In the genomic region with DNA sequence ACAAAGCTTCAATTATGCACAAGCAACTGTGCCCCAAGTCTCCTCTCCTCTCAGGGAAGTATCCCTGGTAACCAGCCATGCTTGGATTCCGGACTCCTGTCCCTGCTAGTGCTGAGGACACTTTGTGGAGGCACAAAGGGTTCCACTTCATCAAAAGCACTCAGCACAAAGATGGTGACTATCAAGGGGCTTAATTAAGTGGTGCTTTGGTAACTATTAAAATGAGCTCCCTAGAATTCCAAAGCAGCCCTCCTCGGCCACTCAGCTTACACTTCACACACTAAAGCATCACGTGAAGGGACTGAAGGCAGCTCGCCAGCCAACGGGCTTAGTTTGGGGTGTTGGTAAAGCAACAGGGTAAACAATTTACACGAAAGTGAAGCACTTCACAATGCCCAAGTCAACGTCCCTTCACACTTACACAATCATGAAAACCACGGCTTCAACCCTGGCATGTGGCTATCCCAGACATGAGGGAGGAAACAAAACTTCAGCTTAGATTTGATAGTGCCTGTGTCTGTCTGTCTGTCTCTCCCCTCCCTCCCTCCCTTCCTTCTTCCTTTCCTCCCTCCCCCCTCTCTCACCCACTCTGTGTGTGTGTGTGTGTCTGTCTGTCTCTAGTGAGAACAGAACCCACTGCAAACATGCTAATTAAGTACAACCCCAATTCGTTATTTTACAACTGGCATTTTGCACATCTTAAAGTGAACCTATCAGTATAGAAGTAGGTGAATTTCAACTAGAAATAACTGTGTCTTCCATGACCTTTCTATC, we compare ENCODE assay signal across 8 mouse cellular contexts. TPM values are rescaled to one million over a fixed set of nuclear protein-coding genes. Genes with fewer than 3 reads are reported as not detected.
DNase-seq lines count a peak whose midpoint lies in the region; ATAC-seq lines count a peak whose summit lies in the region.

No protein-coding gene starts in this region.

- H3K27me3 ChIP-seq in embryonic facial prominence, embryonic 11.5 days (ENCODE audit: control insufficient read depth, insufficient read depth, low read length), result no peaks in the 10 kb centered on the region

- ATAC-seq in embryonic facial prominence, embryonic 11.5 days (replicated peaks; ENCODE audit: insufficient number of reproducible peaks, low FRiP score, low TSS enrichment, low read depth), result 0 out of 2 replicates have a peak, but pooled peaks have one; percentile 56
- ATAC-seq in inflammation-experienced regulatory T-cells, adult 6 months, result peak; percentile 67

- DNase-seq in heart, postnatal 4 days, result peak; percentile 13
- no peak for DNase-seq in heart, adult 8-10 months (ENCODE audit: low spot score)
- DNase-seq in embryonic facial prominence, embryonic 11.5 days (ENCODE audit: low spot score), result peak; percentile 36
- peak; percentile 78 for DNase-seq in naive thymus-derived CD4-positive, alpha-beta T cell, adult 2 months (ENCODE audit: low read depth)
- DNase-seq in urinary bladder, postnatal 36 days (ENCODE audit: low spot score in 2 of 2), result no peak
- no peak for DNase-seq in urinary bladder, adult 2 months (ENCODE audit: low spot score)
- DNase-seq in cerebellum, adult 18-20 months, result no peak

- no peak overlapping the region for H3K9ac ChIP-seq in embryonic facial prominence, embryonic 11.5 days (replicated peaks; ENCODE audit: low read length)

- no peak overlapping the region for H3K4me2 ChIP-seq in embryonic facial prominence, embryonic 11.5 days (ENCODE audit: low read depth, low read length)

- no peak overlapping the region for H3K4me3 ChIP-seq in embryonic facial prominence, embryonic 11.5 days (ENCODE audit: low read depth, low read length)

- WGBS in embryonic facial prominence, embryonic 11.5 days, result 64% methylated on average over 9 of the region's 9 CpGs

- no peaks in the 10 kb centered on the region for H3K4me1 ChIP-seq in embryonic facial prominence, embryonic 11.5 days (ENCODE audit: control insufficient read depth, insufficient read depth, low read length)

- H3K27ac ChIP-seq in embryonic facial prominence, embryonic 11.5 days (replicated peaks; ENCODE audit: low read depth, low read length), result no peak overlapping the region

- no peaks in the 10 kb centered on the region for H3K36me3 ChIP-seq in embryonic facial prominence, embryonic 11.5 days (replicated peaks; ENCODE audit: control insufficient read depth, insufficient read depth, low read depth, low read length)

- H3K9me3 ChIP-seq in embryonic facial prominence, embryonic 11.5 days (replicated peaks; ENCODE audit: control insufficient read depth, low read length), result no peaks in the 10 kb centered on the region

RNA-seq across cellular contexts. Expression of a gene that starts 27.9 kb away (rescaled TPM):
- total RNA-seq in heart, postnatal 4 days (2021), result 10 to 100 TPM; 64.4 to 65.3 TPM
- 10 to 100 TPM; 60.5 to 68.8 (median 65.5) TPM for total RNA-seq in heart, adult 8-10 months (2022)
- 28.8 and 30.1 TPM in 2 replicates for polyA plus RNA-seq in embryonic facial prominence, embryonic 11.5 days (2014; fragmentation: Nextera tagmentation; extraction: Ambion mirVana)
- polyA plus RNA-seq in inflammation-experienced regulatory T-cells, adult 6 months (2017; shearing (Covaris generic)), result 10 to 100 TPM; 20.2 to 26.8 (median 21.7) TPM
- 6.4 and 8.2 TPM in 2 replicates for polyA plus RNA-seq in urinary bladder, adult 2 months (2012; rRNA removed)

Comparison
In these comparisons a context has a peak if more than half of its experiments do, and no peak if none do; other contexts are left out.
1. DNase-seq: peak in heart, postnatal 4 days (single experiment), embryonic facial prominence, embryonic 11.5 days (single experiment) and naive thymus-derived CD4-positive, alpha-beta T cell, adult 2 months (single experiment); none in heart, adult 8-10 months (single experiment), urinary bladder, postnatal 36 days (0 of 2), urinary bladder, adult 2 months (single experiment) and cerebellum, adult 18-20 months (0 of 2).